Mouse (Mus musculus) mouse embryonic stem cell (cell line): ENCODE data around the gene Lrrc4c.

Experiments used
- in situ Hi-C, 2 experiments: fragments of 300-500 bp; cut with MboI; formaldehyde crosslinking; loops; 1 replicate in 1 of 2; 3 replicates in 1 of 2; pipeline ENCODE4 v1.14.3; 2019 to 2020; ENCODE audit warnings: low sequenced_read_pairs in 2 of 2, low pct_unique_long_range_greater_than_20kb in 1 of 2, mixed read lengths in 1 of 2; ENCODE audit not compliant: unreplicated experiment in 1 of 2

Lrrc4c gene

DNA sequence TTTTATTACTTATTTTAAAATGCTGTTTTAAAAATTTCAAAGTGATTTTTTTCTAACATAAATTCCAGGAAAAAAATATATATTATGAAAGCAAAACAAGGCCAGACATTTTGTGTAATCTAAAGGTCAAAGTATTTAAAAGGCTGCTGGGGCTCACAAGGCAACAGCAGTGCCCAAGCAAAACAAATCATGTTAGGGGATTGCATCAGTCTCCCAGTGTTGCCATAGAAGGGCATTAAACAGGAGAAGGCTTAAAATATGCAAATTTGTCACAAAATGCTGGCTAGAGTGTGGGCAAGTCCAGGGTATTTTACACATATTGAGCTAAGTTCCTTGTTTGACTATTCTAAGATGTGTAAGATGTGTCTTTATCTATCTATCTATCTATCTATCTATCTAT is 437.1 kb downstream of the Lrrc4c start:
- in situ Hi-C loops = no loop called here

GRCm38 (mm10) chr2:96757701-96758100 is 439.7 kb downstream of the Lrrc4c start:
- in situ Hi-C loops = no loop called here

GRCm38 (mm10) chr2:96763538-96763937 is 445.6 kb downstream of the Lrrc4c start:
- in situ Hi-C loops = no loop called here

DNA sequence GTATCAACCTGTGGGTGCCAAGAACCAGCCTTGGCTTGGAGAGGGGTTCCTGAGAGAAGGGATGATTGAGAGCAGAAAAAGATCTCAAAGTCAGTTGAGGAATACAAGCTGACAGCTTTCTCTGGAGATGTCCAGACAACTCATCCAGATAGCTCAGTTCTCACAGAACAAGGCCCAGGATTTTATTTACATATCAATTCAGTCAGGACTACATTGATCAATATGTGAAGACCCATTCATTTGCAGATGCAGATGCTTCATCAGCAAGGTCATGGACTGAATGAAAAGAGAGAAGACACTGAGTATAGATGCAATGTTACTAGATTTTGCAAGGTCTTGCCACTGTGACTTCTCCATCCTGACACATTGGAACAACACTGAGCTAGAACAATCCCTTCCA is 457.4 kb downstream of the Lrrc4c start:
- in situ Hi-C loops = no loop called here

- in situ Hi-C loops = no loop called here
Observed at GRCm38 (mm10) chr2:96796681-96797385, 478.9 kb downstream of the Lrrc4c start.

GRCm38 (mm10) chr2:96850839-96851396 is 532.9 kb downstream of the Lrrc4c start:
- in situ Hi-C loops = no loop called here

DNA sequence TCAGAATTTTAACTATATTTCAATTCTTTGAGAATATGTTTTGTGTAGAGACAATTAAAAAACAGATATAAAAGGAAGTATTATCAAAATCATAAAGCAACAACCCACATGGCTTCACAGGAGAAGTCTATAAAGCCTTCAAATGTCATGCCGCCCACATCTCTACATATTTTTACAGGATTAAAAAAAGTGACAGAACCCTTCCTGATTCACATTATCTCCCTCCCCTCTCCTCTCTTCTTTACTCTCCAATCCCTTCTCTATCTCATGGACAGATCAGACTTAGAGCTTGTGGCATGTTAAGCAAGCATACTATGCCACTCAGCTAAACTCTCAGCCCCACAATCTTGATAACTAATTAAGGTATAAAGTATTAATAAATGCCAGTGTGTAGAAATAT is 535.8 kb downstream of the Lrrc4c start:
- in situ Hi-C loops = no loop called here

- in situ Hi-C loops = no loop called here
Observed at GRCm38 (mm10) chr2:96876062-96876461, 558.1 kb downstream of the Lrrc4c start.

GRCm38 (mm10) chr2:96949531-96949930 is 631.6 kb downstream of the Lrrc4c start:
- in situ Hi-C loops = no loop called here

GRCm38 (mm10) chr2:96999521-96999920 is 681.6 kb downstream of the Lrrc4c start:
- in situ Hi-C loops = no loop called here

DNA sequence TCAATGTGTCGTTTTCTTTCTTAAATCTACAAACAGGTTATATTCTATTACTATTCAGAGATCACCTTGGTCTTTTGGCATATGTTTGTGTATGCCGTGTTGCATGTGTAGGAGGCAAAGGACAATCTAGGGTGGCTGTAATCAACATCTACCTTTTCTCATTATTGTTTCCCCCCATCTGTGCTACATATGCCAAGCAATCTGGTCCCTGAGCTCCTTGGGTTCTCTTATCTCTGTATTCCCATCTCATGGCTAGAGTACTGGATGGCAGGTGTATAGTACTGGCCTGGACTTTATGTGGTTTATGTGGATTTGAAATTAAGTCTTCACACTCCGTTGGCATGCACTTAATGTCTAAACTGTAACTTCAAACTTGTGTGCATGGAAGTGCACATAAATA is 700.4 kb downstream of the Lrrc4c start:
- in situ Hi-C loops = no loop called here

DNA sequence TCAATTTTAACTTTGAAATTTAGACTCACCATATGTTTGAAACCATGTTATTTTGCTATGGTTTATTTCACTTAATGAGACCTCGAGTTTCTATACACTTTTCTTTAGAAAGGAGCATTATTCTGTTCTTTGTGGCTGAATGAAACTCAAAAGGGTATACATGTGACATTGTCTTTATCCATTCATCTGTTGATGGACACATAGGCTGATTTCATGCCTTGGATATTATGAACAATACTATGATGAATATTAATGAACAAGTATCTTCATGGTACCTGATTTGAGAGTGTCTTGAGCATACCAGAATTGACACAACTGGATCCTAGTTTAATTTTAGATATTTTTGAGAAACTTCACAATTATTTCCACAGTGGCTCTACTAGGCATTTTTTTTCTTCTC is 709.0 kb downstream of the Lrrc4c start:
- in situ Hi-C loops = no loop called here

- in situ Hi-C loops = no loop called here
Observed at GRCm38 (mm10) chr2:97027585-97027984, 709.6 kb downstream of the Lrrc4c start.

GRCm38 (mm10) chr2:97036401-97036800 is 718.4 kb downstream of the Lrrc4c start:
- in situ Hi-C loops = no loop called here

DNA sequence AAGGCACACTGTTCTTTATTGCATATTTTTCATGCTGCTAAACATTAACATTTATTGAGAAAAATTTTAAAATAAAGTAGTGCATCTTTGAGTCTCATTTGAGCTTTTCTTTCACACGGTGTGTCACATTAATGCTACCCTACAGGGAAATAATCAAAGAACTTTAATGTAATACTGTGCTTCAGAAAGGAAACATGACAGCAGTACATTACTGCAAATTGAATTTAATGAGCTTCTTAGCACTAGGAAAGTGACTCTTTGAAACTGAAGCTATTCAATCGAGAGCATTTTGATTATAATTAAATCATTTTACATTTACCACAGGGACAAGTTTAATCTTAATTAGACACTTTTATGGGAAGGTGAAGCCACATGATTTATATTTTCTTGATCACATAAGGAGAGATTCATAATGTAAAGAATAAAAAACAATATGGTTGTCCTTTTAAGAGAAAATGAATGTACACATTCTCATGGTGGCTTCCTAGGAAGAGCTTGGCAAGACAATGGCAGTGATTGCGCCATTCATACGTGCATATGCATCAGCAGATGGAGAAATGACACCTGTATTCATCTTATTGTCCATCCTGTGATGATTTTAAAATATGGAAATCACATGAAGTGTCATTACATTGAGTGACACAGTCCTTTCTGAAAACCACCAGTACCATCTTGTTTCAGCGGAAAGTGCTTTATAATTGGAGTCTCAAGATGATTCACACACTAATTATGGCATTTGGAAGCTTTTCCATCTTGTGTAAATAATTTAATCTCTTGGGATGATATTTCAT is 719.2 kb downstream of the Lrrc4c start:
- in situ Hi-C loops = no loop called here

- in situ Hi-C loops = no loop called here
Observed at GRCm38 (mm10) chr2:97044016-97044415, 726.0 kb downstream of the Lrrc4c start.

DNA sequence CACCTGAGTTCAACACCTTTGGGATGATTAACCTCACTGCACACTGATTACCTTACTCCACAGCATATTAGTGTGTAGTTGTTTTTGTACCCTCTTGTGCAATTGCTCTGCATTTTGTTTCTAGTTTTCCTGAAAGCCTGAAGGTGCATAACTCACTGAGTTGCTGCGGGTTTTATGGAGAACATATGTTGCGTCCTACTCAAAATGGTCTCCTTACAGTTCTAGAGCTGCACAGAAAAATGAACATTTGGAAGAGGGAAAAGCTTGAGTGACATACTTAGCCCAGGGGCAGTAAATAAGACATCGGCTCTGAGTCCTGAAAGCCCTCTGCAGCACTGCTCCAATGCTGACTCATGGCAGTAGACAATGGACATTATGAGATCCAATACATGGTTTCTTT is 727.7 kb downstream of the Lrrc4c start:
- in situ Hi-C loops = no loop called here

DNA sequence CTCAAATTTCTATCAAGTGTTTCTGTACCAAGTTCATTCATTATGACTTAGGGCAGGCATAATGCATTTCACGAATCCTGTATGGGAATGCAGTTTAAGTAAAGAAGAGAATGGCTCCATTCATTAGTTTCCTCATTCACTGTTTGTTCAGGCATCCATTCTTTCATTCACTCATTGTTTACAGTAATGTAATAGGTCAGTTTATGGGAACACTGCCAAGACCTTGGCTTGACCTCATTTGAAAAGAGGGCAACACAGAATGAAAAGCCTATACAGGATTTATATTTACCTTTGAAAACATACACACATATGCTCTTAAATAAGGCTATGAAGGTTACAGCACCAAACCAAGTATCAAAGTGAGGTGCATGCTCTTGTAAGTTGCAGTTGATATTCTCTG is 762.2 kb downstream of the Lrrc4c start:
- in situ Hi-C loops = no loop called here

GRCm38 (mm10) chr2:97097965-97098364 is 780.0 kb downstream of the Lrrc4c start:
- in situ Hi-C loops = no loop called here
